Mouse (Mus musculus) kidney, adult 2 months (tissue): ENCODE results near the gene Tmem95. TPM values are rescaled to one million over a fixed set of nuclear protein-coding genes. Genes with fewer than 3 reads are reported as not detected.
"Not testable (repeated sequence)": the region's sequence is repeated elsewhere in the genome, so short reads cannot be mapped to it uniquely, and the experiment has no call there.

ENCODE experiments used
- DNase-seq: peaks from one replicate; pipeline ENCODE4 v3.0.0; 2021
- H3K27ac ChIP-seq: fragments of 200-500 bp; 2 replicates; pipeline ENCODE4 v1.5.1; 2012; ENCODE audit warnings: low read depth, low read length, control low read depth, inconsistent platforms; ENCODE audit not compliant: insufficient read depth
- H3K27me3 ChIP-seq: fragments of 200-500 bp; replicated peaks from 2 replicates; pipeline ENCODE4 v1.6.1; 2012; ENCODE audit warnings: mild to moderate bottlenecking, moderate library complexity, low read length, inconsistent platforms; ENCODE audit not compliant: control insufficient read depth, insufficient read depth
- H3K36me3 ChIP-seq: fragments of 200-500 bp; 2 replicates; pipeline ENCODE4 v1.6.1; 2012; ENCODE audit warnings: mild to moderate bottlenecking, moderate library complexity, low read length, inconsistent platforms; ENCODE audit not compliant: control insufficient read depth, insufficient read depth
- H3K4me1 ChIP-seq: fragments of 200-500 bp; 2 replicates; pipeline ENCODE4 v1.6.1; 2011; ENCODE audit warnings: low read length; ENCODE audit not compliant: control insufficient read depth, insufficient read depth
- H3K4me3 ChIP-seq: fragments of 200-500 bp; 2 replicates; pipeline ENCODE4 v1.5.1; 2011; ENCODE audit warnings: mild to moderate bottlenecking, low read depth, low read length, control low read depth; ENCODE audit not compliant: insufficient read depth
- CTCF ChIP-seq: fragments of 200-500 bp; conservative IDR thresholded peaks from 2 replicates; pipeline ENCODE4 v1.5.1; 2011; ENCODE audit warnings: low read depth, mild to moderate bottlenecking, control low read depth, low read length, moderate library complexity, mixed read lengths; ENCODE audit not compliant: insufficient read depth, insufficient read length
- POLR2A ChIP-seq: fragments of 200-500 bp; IDR thresholded peaks from one replicate; pipeline ENCODE4 v1.6.1; 2011; ENCODE audit warnings: low read depth, low read length, control low read depth
- WGBS: fragments of 180-500 bp; shearing (Covaris S2); methylation state at CpG from one replicate; pipeline ENCODE4 v1.1.7; 2018; 5-methylcytosine and 5-hydroxymethylcytosine counted together
- polyA plus RNA-seq: library from polyadenylated mRNA; depleted of rRNA; stranded (reverse); fragments of >200 nt; gene quantifications from 2 replicates; pipeline ENCODE4 v1.2.3, GENCODE M21; 2012

Tmem95 gene
- polyA plus RNA-seq, 1 experiment = not detected

DNA sequence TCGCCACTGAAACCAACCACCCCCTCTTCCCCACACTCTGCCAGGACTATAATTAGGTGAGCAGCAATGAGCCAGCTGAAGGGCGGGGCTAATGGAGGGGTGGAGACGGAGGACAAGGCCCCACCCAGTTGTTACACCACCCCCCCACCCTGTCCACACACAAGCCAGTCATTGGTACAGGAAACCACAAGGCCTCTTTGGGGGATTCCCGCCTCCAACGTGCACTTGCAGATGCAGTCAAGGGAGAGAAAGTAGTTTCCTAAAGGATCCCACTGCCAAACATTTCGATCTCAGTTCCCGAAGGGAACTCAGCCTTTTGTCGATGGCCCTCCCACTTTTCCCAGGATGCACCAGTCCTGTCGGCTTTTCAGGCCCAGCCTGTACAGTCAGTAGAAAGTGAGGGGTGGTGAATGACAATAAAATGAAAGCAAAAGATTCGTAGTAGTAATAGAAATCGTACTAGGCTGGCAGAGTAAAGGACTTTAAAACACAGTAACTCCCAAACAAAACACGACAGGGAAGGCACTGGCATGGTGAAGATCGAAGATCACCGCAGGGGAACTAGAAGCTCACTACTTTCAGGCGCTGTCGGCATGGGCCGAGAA, 41.9 kb upstream of the Tmem95 start:
- TF ChIP-seq POLR2A (no peak), CTCF (no peak)
- Histone ChIP-seq H3K4me3 (peak overlapping the region; percentile 84), H3K4me1 (peaks cover 10% of the 10 kb centered on the region), H3K27ac (peak overlapping the region; percentile 22), H3K36me3 (peaks cover 9% of the 10 kb centered on the region; the same call in 1 of the 2 replicates), H3K27me3 (no peaks in the 10 kb centered on the region)
- DNase-seq = peak; percentile 91
- under 1% methylated on average over 17 of the region's 17 CpGs for WGBS

- H3K27ac ChIP-seq = no peak overlapping the region
- peaks cover 9% of the 10 kb centered on the region; the same call in 1 of the 2 replicates for H3K36me3 ChIP-seq
- peaks cover 14% of the 10 kb centered on the region for H3K4me1 ChIP-seq
- DNase-seq = no peak
- no peak for TF ChIP-seq CTCF
- no peak for TF ChIP-seq POLR2A
- no peaks in the 10 kb centered on the region for H3K27me3 ChIP-seq
- 56% methylated on average over 9 of the region's 9 CpGs for WGBS
- H3K4me3 ChIP-seq = no peak overlapping the region
Observed at GRCm38 (mm10) chr11:69919053-69919452, 41.2 kb upstream of the Tmem95 start.

GRCm38 (mm10) chr11:69918118-69918517, 40.3 kb upstream of the Tmem95 start:
- DNase-seq = no peak
- TF ChIP-seq CTCF = no peak
- TF ChIP-seq POLR2A = no peak
- peaks cover 9% of the 10 kb centered on the region; the same call in 1 of the 2 replicates for H3K36me3 ChIP-seq
- H3K27ac ChIP-seq = no peak overlapping the region
- no peak overlapping the region for H3K4me3 ChIP-seq
- no peaks in the 10 kb centered on the region for H3K27me3 ChIP-seq
- H3K4me1 ChIP-seq = peaks cover 19% of the 10 kb centered on the region
- WGBS = 80% methylated on average over 5 of the region's 5 CpGs

DNA sequence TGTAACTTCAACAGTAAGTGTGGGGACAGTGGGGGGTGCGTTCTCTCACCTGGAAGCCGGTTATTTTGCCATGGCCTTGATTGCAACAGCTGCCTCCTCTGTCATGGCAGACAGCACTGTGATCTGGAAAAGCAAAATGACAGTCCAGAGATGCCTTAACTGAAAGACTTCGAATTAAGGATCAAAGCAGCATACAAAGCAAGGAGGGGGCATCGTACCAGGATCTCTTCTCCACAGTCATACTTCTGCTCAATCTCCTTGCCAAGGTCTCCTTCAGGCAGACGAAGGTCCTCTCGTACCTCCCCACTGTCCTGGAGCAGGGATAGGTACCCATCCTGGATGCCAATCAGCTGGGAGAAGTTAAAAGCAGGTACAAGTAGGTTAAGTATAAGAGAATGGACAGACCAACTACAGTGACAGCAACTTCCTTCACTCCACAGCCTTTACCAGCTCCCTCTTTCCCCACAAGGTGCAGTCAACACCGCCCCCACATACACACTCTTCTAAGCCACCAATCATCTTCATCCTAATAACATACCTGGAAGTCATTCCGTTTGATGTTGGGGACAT, 39.6 kb upstream of the Tmem95 start:
- Histone ChIP-seq H3K27ac (no peak overlapping the region), H3K36me3 (peaks cover 9% of the 10 kb centered on the region; the same call in 1 of the 2 replicates), H3K4me3 (no peak overlapping the region), H3K4me1 (peaks cover 18% of the 10 kb centered on the region), H3K27me3 (no peaks in the 10 kb centered on the region)
- TF ChIP-seq POLR2A (no peak), CTCF (no peak)
- 82% methylated on average over 8 of the region's 8 CpGs for WGBS
- DNase-seq = no peak

DNA sequence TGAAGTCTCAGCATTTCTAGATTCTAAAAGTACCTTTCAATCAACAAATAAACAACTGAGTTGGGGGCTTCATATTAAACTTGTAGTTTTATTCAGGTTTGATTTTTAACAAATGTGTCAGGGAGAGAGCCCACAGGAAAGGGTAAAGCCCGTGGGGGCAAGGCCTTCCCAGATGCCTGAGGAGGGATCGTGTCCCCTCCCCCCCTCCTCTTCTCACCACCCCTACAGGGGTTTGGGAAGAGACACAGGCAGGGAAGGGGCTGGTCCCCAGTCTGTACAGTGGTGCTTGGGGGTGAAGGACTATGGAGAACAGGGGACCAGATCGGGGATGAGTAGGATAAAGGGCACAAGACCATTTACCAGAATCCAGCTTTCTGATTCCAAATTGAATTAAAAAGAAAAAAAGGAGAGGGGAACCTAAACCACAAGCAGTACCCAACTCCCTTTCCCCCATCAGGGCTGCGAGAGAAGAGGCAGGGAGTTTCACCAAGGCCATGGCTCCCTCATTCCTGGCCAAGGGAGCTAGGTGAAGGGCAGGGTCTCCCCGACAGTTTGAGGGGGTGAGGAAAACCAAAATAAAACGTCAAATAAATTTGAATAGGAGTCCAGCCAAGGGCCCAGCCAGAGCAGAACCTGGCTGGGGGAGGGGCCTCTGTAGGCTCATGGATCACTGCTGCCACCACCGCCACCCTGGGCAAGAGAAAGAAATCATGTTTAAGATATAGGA, 39.0 kb upstream of the Tmem95 start:
- H3K4me1 ChIP-seq = peaks cover 17% of the 10 kb centered on the region
- not testable (repeated sequence) for H3K27me3 ChIP-seq, H3K27ac ChIP-seq, H3K4me3 ChIP-seq, H3K36me3 ChIP-seq, DNase-seq
- 50% methylated on average over 7 of the region's 7 CpGs for WGBS

- H3K36me3 ChIP-seq = peaks cover 9% of the 10 kb centered on the region; the same call in 1 of the 2 replicates
- no peaks in the 10 kb centered on the region for H3K27me3 ChIP-seq
- no peak for DNase-seq
- H3K4me1 ChIP-seq = peaks cover 17% of the 10 kb centered on the region
- 57% methylated on average over 5 of the region's 5 CpGs for WGBS
- H3K4me3 ChIP-seq = no peak overlapping the region
- no peak overlapping the region for H3K27ac ChIP-seq
- TF ChIP-seq POLR2A = no peak
- TF ChIP-seq CTCF = no peak
Observed at GRCm38 (mm10) chr11:69915667-69916627, 38.1 kb upstream of the Tmem95 start.
